In genomic region chr4:140854455-140854864, GRCm38 (mm10) we compare ENCODE assay signal across 14 mouse cellular contexts. TPM values are rescaled to one million over a fixed set of nuclear protein-coding genes. Genes with fewer than 3 reads are reported as not detected.
DNase-seq lines count a peak whose midpoint lies in the region; ATAC-seq and TF ChIP-seq lines count a peak whose summit lies in the region.
"Had no signal": no experiment of that assay in that cellular context is flagged by ENCODE, and none has a peak within 500 bp of the region (broad histone marks: within the 10 kb centered on the region; RNA-seq: fewer than 3 reads in every experiment).

No protein-coding gene starts in this region.

- no peak for ATAC-seq in hindbrain, embryonic 12.5 days (ENCODE audit: low FRiP score)
- no peak for ATAC-seq in hindbrain, embryonic 16.5 days
- ATAC-seq in intestine, embryonic 15.5 days = peak; percentile 75

- no peaks in the 10 kb centered on the region for H3K79me2 ChIP-seq in myocyte (ENCODE audit: control insufficient read depth, insufficient read depth)

- H3K4me3 ChIP-seq in hindbrain, embryonic 12.5 days = no peak overlapping the region
- H3K4me3 ChIP-seq in hindbrain, embryonic 16.5 days (ENCODE audit: low read length) = no peak overlapping the region
- no peak overlapping the region for H3K4me3 ChIP-seq in intestine, embryonic 15.5 days (replicated peaks)
- no peak overlapping the region for H3K4me3 ChIP-seq in myocyte
- H3K4me3 ChIP-seq in embryonic facial prominence, embryonic 10.5 days = no peak overlapping the region
- H3K4me3 ChIP-seq: hindbrain, embryonic 13.5 days; neural tube, embryonic 12.5 days had no signal

- peaks cover 8% of the 10 kb centered on the region for H3K4me1 ChIP-seq in hindbrain, embryonic 12.5 days
- H3K4me1 ChIP-seq in hindbrain, embryonic 16.5 days (ENCODE audit: control insufficient read depth, insufficient read depth, low read depth, low read length) = no peaks in the 10 kb centered on the region
- no peaks in the 10 kb centered on the region for H3K4me1 ChIP-seq in intestine, embryonic 15.5 days (replicated peaks)
- 0 out of 2 replicates have a peak, but pooled peaks cover 5% of the 10 kb centered on the region for H3K4me1 ChIP-seq in embryonic facial prominence, embryonic 10.5 days
- H3K4me1 ChIP-seq: neural tube, embryonic 12.5 days had no signal

- no peak overlapping the region for H3K9ac ChIP-seq in hindbrain, embryonic 12.5 days
- H3K9ac ChIP-seq in hindbrain, embryonic 16.5 days (ENCODE audit: low read depth, low read length) = no peak overlapping the region
- H3K9ac ChIP-seq in intestine, embryonic 15.5 days = no peak overlapping the region
- H3K9ac ChIP-seq: hindbrain, embryonic 13.5 days; neural tube, embryonic 12.5 days had no signal

- H3K4me2 ChIP-seq in hindbrain, embryonic 12.5 days (replicated peaks) = no peak overlapping the region
- no peak overlapping the region for H3K4me2 ChIP-seq in hindbrain, embryonic 16.5 days (ENCODE audit: low read length)
- no peak overlapping the region for H3K4me2 ChIP-seq in intestine, embryonic 15.5 days (replicated peaks)
- peak overlapping the region; percentile 16 for H3K4me2 ChIP-seq in myocyte (ENCODE audit: low read depth)
- H3K4me2 ChIP-seq: hindbrain, embryonic 13.5 days; neural tube, embryonic 12.5 days had no signal

- 0 out of 2 replicates have a peak overlapping the region, but pooled peaks have one; percentile 7 for H3K27ac ChIP-seq in hindbrain, embryonic 12.5 days
- H3K27ac ChIP-seq in hindbrain, embryonic 16.5 days (ENCODE audit: low read depth, low read length) = no peak overlapping the region
- no peak overlapping the region for H3K27ac ChIP-seq in intestine, embryonic 15.5 days
- H3K27ac ChIP-seq in embryonic facial prominence, embryonic 10.5 days (replicated peaks) = no peak overlapping the region
- H3K27ac ChIP-seq: hindbrain, embryonic 13.5 days; neural tube, embryonic 12.5 days had no signal

- WGBS in hindbrain, embryonic 12.5 days = 75% methylated on average over 10 of the region's 10 CpGs
- 63% methylated on average over 10 of the region's 10 CpGs for WGBS in hindbrain, embryonic 16.5 days
- WGBS in intestine, embryonic 15.5 days = 45% methylated on average over 10 of the region's 10 CpGs
- 79% methylated on average over 10 of the region's 10 CpGs for WGBS in embryonic facial prominence, embryonic 10.5 days

- H3K27me3 ChIP-seq in hindbrain, embryonic 12.5 days = no peaks in the 10 kb centered on the region
- no peaks in the 10 kb centered on the region for H3K27me3 ChIP-seq in hindbrain, embryonic 16.5 days (replicated peaks; ENCODE audit: control insufficient read depth, insufficient read depth, low read length)
- 0 out of 2 replicates have a peak, but pooled peaks cover 3% of the 10 kb centered on the region for H3K27me3 ChIP-seq in intestine, embryonic 15.5 days (replicated peaks)
- no peaks in the 10 kb centered on the region for H3K27me3 ChIP-seq in myocyte (ENCODE audit: control insufficient read depth, insufficient read depth, insufficient read length)
- no peaks in the 10 kb centered on the region; the same call in 1 of the 2 replicates for H3K27me3 ChIP-seq in embryonic facial prominence, embryonic 10.5 days (replicated peaks; ENCODE audit: low read depth, poor library complexity, severe bottlenecking)

- peak; percentile 85 for DNase-seq in c-Kit-negative CD71-positive TER-119-positive erythroid progenitor cells, embryonic 14.5 days (ENCODE audit: low read depth, low spot score)
- no peak for DNase-seq in embryonic facial prominence, embryonic 10.5 days (ENCODE audit: low spot score)
- no peak for DNase-seq in kidney, adult 11 months
- DNase-seq: gastrocnemius, postnatal 36 days; layer of hippocampus, postnatal 36 days; lung, postnatal 36 days had no signal

- H3ac ChIP-seq in myocyte (ENCODE audit: control insufficient read depth, insufficient read length) = no peak overlapping the region

- H3K36me3 ChIP-seq in hindbrain, embryonic 12.5 days = no peaks in the 10 kb centered on the region
- no peaks in the 10 kb centered on the region for H3K36me3 ChIP-seq in hindbrain, embryonic 16.5 days (ENCODE audit: control insufficient read depth, insufficient read depth, low read length)
- H3K36me3 ChIP-seq in intestine, embryonic 15.5 days = no peaks in the 10 kb centered on the region
- H3K36me3 ChIP-seq in myocyte (ENCODE audit: control insufficient read depth, insufficient read depth) = no peaks in the 10 kb centered on the region
- H3K36me3 ChIP-seq in embryonic facial prominence, embryonic 10.5 days (replicated peaks) = no peaks in the 10 kb centered on the region
- H3K36me3 ChIP-seq: hindbrain, embryonic 13.5 days; neural tube, embryonic 12.5 days had no signal

- TF ChIP-seq POLR2A in myocyte (IDR thresholded peaks at IDR 0.05; ENCODE audit: insufficient read length, low read depth) = no peak

- no peaks in the 10 kb centered on the region for H3K9me3 ChIP-seq in hindbrain, embryonic 12.5 days (replicated peaks)
- H3K9me3 ChIP-seq in hindbrain, embryonic 16.5 days (ENCODE audit: control insufficient read depth, low read length) = no peaks in the 10 kb centered on the region
- no peaks in the 10 kb centered on the region for H3K9me3 ChIP-seq in intestine, embryonic 15.5 days
- no peaks in the 10 kb centered on the region for H3K9me3 ChIP-seq in embryonic facial prominence, embryonic 10.5 days
- H3K9me3 ChIP-seq: hindbrain, embryonic 13.5 days; neural tube, embryonic 12.5 days had no signal

TF ChIP-seq in myocyte, 11 proteins besides CTCF, POLR2A, EP300 and RAD21:
- TF ChIP-seq REST (IDR thresholded peaks at IDR 0.05; ENCODE audit: insufficient read depth, insufficient read length) (no peak), USF1 (IDR thresholded peaks at IDR 0.05; ENCODE audit: low read depth) (no peak), MAX (IDR thresholded peaks at IDR 0.05; ENCODE audit: low read depth) (no peak), POLR2AphosphoS2 (IDR thresholded peaks at IDR 0.05; ENCODE audit: insufficient read length, low read depth) (no peak), TCF3 (IDR thresholded peaks at IDR 0.05; ENCODE audit: insufficient read length, low read depth) (peak; percentile 78), MYOD1 (IDR thresholded peaks at IDR 0.05; ENCODE audit: control insufficient read depth in 1 of 3, insufficient read length in 2 of 3, low read depth in 2 of 3) (peak in 2 of 3 experiments; percentile 31 to 85), TCF12 (IDR thresholded peaks at IDR 0.05; ENCODE audit: insufficient read depth, poor library complexity, severe bottlenecking) (peak; percentile 53), MYOG (IDR thresholded peaks at IDR 0.05; ENCODE audit: control insufficient read depth in 1 of 3, insufficient read depth in 1 of 3, insufficient read length in 2 of 3, low read depth in 2 of 3) (peak in 2 of 3 experiments; percentile 70 to 83), SRF (IDR thresholded peaks at IDR 0.05; ENCODE audit: control insufficient read depth, insufficient read length, low read depth) (no peak), E2F4 (IDR thresholded peaks at IDR 0.05; ENCODE audit: insufficient read depth) (no peak), CEBPB (IDR thresholded peaks at IDR 0.05; ENCODE audit: insufficient read depth, poor library complexity, severe bottlenecking) (no peak)

RNA-seq across cellular contexts. Expression of gene Padi1, which starts 8.9 kb away (rescaled TPM):
- polyA plus RNA-seq in hindbrain, embryonic 12.5 days (2016; fragmentation: Nextera tagmentation; extraction: Ambion mirVana) = 0.07 and 0.19 TPM in 2 replicates
- not detected in 2 replicates for polyA plus RNA-seq in hindbrain, embryonic 16.5 days (2015; fragmentation: Nextera tagmentation; extraction: Ambion mirVana)
- 0.19 and 0.32 TPM in 2 replicates for polyA plus RNA-seq in intestine, embryonic 15.5 days (2015; fragmentation: Nextera tagmentation; extraction: Ambion mirVana)
- polyA plus RNA-seq in myocyte (2012; fragmentation: generic; extraction: Trizol) = 0.06 TPM
- 0.10 and 0.22 TPM in 2 replicates for polyA plus RNA-seq in embryonic facial prominence, embryonic 10.5 days (2016; fragmentation: Nextera tagmentation; extraction: Ambion mirVana)
- polyA plus RNA-seq: hindbrain, embryonic 13.5 days; small intestine, adult 2 months had no signal

RNA-seq across cellular contexts. Expression of gene Padi3, which starts 44.0 kb away (rescaled TPM):
- polyA plus RNA-seq in hindbrain, embryonic 12.5 days (2016; fragmentation: Nextera tagmentation; extraction: Ambion mirVana) = 0.06 TPM in 1 of 2 replicates, not detected in the other
- 0.05 TPM in 1 of 2 replicates, not detected in the other for polyA plus RNA-seq in hindbrain, embryonic 16.5 days (2015; fragmentation: Nextera tagmentation; extraction: Ambion mirVana)
- polyA plus RNA-seq in intestine, embryonic 15.5 days (2015; fragmentation: Nextera tagmentation; extraction: Ambion mirVana) = 0.40 and 0.42 TPM in 2 replicates
- 2.8 TPM for polyA plus RNA-seq in myocyte (2012; fragmentation: generic; extraction: Trizol)
- polyA plus RNA-seq in embryonic facial prominence, embryonic 10.5 days (2016; fragmentation: Nextera tagmentation; extraction: Ambion mirVana) = 0.28 and 0.60 TPM in 2 replicates
- polyA plus RNA-seq: embryonic facial prominence, embryonic 11.5 days; hindbrain, embryonic 13.5 days; neural tube, embryonic 12.5 days; small intestine, adult 2 months had no signal

RNA-seq across cellular contexts. Expression of gene Padi2, which starts 51.7 kb away (rescaled TPM):
- polyA plus RNA-seq in hindbrain, embryonic 12.5 days (2016; fragmentation: Nextera tagmentation; extraction: Ambion mirVana) = 2.6 and 3.7 TPM in 2 replicates
- polyA plus RNA-seq in hindbrain, embryonic 16.5 days (2015; fragmentation: Nextera tagmentation; extraction: Ambion mirVana) = 2.4 and 2.7 TPM in 2 replicates
- polyA plus RNA-seq in intestine, embryonic 15.5 days (2015; fragmentation: Nextera tagmentation; extraction: Ambion mirVana) = 3.1 and 3.8 TPM in 2 replicates
- polyA plus RNA-seq in myocyte (2012; fragmentation: generic; extraction: Trizol) = 20.7 TPM
- 0.97 and 1.6 TPM in 2 replicates for polyA plus RNA-seq in embryonic facial prominence, embryonic 10.5 days (2016; fragmentation: Nextera tagmentation; extraction: Ambion mirVana)
